In genomic region chr11:4756984-4757788, GRCm38 (mm10) we compare ENCODE assay signal across 20 mouse cellular contexts. TPM values are rescaled to one million over a fixed set of nuclear protein-coding genes. Genes with fewer than 3 reads are reported as not detected.
A peak's percentile ranks its signal among the peaks of the same experiment; 100 is the strongest.
DNase-seq lines count a peak whose midpoint lies in the region; ATAC-seq and TF ChIP-seq lines count a peak whose summit lies in the region.
"Had no signal": no experiment of that assay in that cellular context is flagged by ENCODE, and none has a peak within 500 bp of the region (broad histone marks: within the 10 kb centered on the region; RNA-seq: fewer than 3 reads in every experiment).

No protein-coding gene starts in this region.

- WGBS in lung, embryonic 14.5 days = 31% methylated on average over 11 of the region's 11 CpGs
- 30% methylated on average over 11 of the region's 11 CpGs for WGBS in hindbrain, embryonic 13.5 days
- WGBS in midbrain, embryonic 13.5 days = 78% methylated on average over 11 of the region's 11 CpGs

- no peak for TF ChIP-seq CTCF in lung, embryonic 14.5 days (IDR thresholded peaks at IDR 0.05; ENCODE audit: low read depth)
- TF ChIP-seq CTCF in brain, embryonic 14.5 days (IDR thresholded peaks at IDR 0.05; ENCODE audit: borderline replicate concordance, extremely low read depth, insufficient read depth, insufficient read length) = no peak

- no peak overlapping the region for H3K27ac ChIP-seq in lung, embryonic 14.5 days (ENCODE audit: low read depth)
- H3K27ac ChIP-seq in hindbrain, embryonic 13.5 days = peak overlapping the region; percentile 44; the same call in 1 of the 2 replicates
- no peak overlapping the region for H3K27ac ChIP-seq in midbrain, embryonic 13.5 days
- H3K27ac ChIP-seq: embryonic facial prominence, embryonic 15.5 days; gastrocnemius, adult 2 months; heart, embryonic 10.5 days; hindbrain, embryonic 15.5 days; kidney, postnatal 0 days; stomach, postnatal 0 days had no signal

- no peak overlapping the region for H3K4me3 ChIP-seq in lung, embryonic 14.5 days (ENCODE audit: low read depth, low read length)
- no peak overlapping the region for H3K4me3 ChIP-seq in hindbrain, embryonic 13.5 days
- no peak overlapping the region for H3K4me3 ChIP-seq in midbrain, embryonic 13.5 days (replicated peaks)
- H3K4me3 ChIP-seq: embryonic facial prominence, embryonic 15.5 days; gastrocnemius, adult 2 months; heart, embryonic 10.5 days; hindbrain, embryonic 15.5 days had no signal

- H3K4me2 ChIP-seq in lung, embryonic 14.5 days = no peak overlapping the region
- H3K4me2 ChIP-seq in hindbrain, embryonic 13.5 days = no peak overlapping the region
- no peak overlapping the region for H3K4me2 ChIP-seq in midbrain, embryonic 13.5 days (replicated peaks)
- H3K4me2 ChIP-seq: embryonic facial prominence, embryonic 15.5 days; hindbrain, embryonic 15.5 days had no signal

- no peaks in the 10 kb centered on the region for H3K36me3 ChIP-seq in lung, embryonic 14.5 days (ENCODE audit: insufficient read depth)
- no peaks in the 10 kb centered on the region for H3K36me3 ChIP-seq in hindbrain, embryonic 13.5 days
- no peaks in the 10 kb centered on the region for H3K36me3 ChIP-seq in midbrain, embryonic 13.5 days
- H3K36me3 ChIP-seq: embryonic facial prominence, embryonic 15.5 days; heart, embryonic 10.5 days; hindbrain, embryonic 15.5 days had no signal

- peaks cover 2% of the 10 kb centered on the region; the same call in 1 of the 2 replicates for H3K4me1 ChIP-seq in lung, embryonic 14.5 days (ENCODE audit: insufficient read depth)
- H3K4me1 ChIP-seq in hindbrain, embryonic 13.5 days (replicated peaks) = peaks cover 57% of the 10 kb centered on the region
- peaks cover 34% of the 10 kb centered on the region for H3K4me1 ChIP-seq in midbrain, embryonic 13.5 days (replicated peaks)

- H3K9ac ChIP-seq in lung, embryonic 14.5 days = no peak overlapping the region
- no peak overlapping the region for H3K9ac ChIP-seq in hindbrain, embryonic 13.5 days
- H3K9ac ChIP-seq in midbrain, embryonic 13.5 days (replicated peaks) = no peak overlapping the region
- H3K9ac ChIP-seq: embryonic facial prominence, embryonic 15.5 days; hindbrain, embryonic 15.5 days; liver, postnatal 0 days had no signal

- TF ChIP-seq POLR2A in brain, embryonic 14.5 days (IDR thresholded peaks at IDR 0.05; ENCODE audit: borderline replicate concordance, extremely low read depth, insufficient read depth, insufficient read length, poor library complexity, severe bottlenecking) = no peak

- ATAC-seq in lung, embryonic 14.5 days (ENCODE audit: insufficient read depth) = no peak
- ATAC-seq in hindbrain, embryonic 13.5 days (ENCODE audit: low FRiP score) = no peak
- ATAC-seq in midbrain, embryonic 13.5 days = no peak
- ATAC-seq: intestine, postnatal 0 days; liver, postnatal 0 days had no signal

- 0 out of 2 replicates have a peak, but pooled peaks cover 9% of the 10 kb centered on the region for H3K27me3 ChIP-seq in lung, embryonic 14.5 days (ENCODE audit: insufficient read depth, low read length)
- peaks cover 15% of the 10 kb centered on the region; the same call in 1 of the 2 replicates for H3K27me3 ChIP-seq in hindbrain, embryonic 13.5 days
- H3K27me3 ChIP-seq in midbrain, embryonic 13.5 days = no peaks in the 10 kb centered on the region
- H3K27me3 ChIP-seq: hindbrain, embryonic 15.5 days had no signal

- no peaks in the 10 kb centered on the region for H3K9me3 ChIP-seq in lung, embryonic 14.5 days (ENCODE audit: low read depth, low read length)
- H3K9me3 ChIP-seq in hindbrain, embryonic 13.5 days = no peaks in the 10 kb centered on the region
- no peaks in the 10 kb centered on the region for H3K9me3 ChIP-seq in midbrain, embryonic 13.5 days
- H3K9me3 ChIP-seq: embryonic facial prominence, embryonic 15.5 days; heart, embryonic 10.5 days; hindbrain, embryonic 15.5 days had no signal

- peak; percentile 23 for DNase-seq in lung, embryonic 14.5 days
- no peak for DNase-seq in lung, adult 18-20 months
- peak; percentile 57 for DNase-seq in brain, embryonic 14.5 days (ENCODE audit: low read depth)
- no peak for DNase-seq in testis, postnatal 10 days (ENCODE audit: low spot score)
- no peak for DNase-seq in cerebellum, adult 9-10 months
- DNase-seq: adrenal gland, postnatal 25 days; cerebellum, adult 18-20 months; gastrocnemius, adult 2 months; layer of hippocampus, postnatal 36 days; liver, postnatal 0 days; right cerebral cortex, postnatal 25 days had no signal

RNA-seq across cellular contexts. Expression of gene Cabp7, which starts 10.6 kb away (rescaled TPM):
- 0.17 and 0.18 TPM in 2 replicates for polyA plus RNA-seq in lung, embryonic 14.5 days (2014; fragmentation: Nextera tagmentation; extraction: Ambion mirVana)
- polyA plus RNA-seq in brain, embryonic 14.5 days (2012; rRNA removed) = 5.0 and 5.2 TPM in 2 replicates
- 1.3 and 1.4 TPM in 2 replicates for polyA plus RNA-seq in hindbrain, embryonic 13.5 days (2015; fragmentation: Nextera tagmentation; extraction: Ambion mirVana)
- polyA plus RNA-seq in midbrain, embryonic 13.5 days (2015; fragmentation: Nextera tagmentation; extraction: Ambion mirVana) = 0.69 and 1.0 TPM in 2 replicates
- polyA plus RNA-seq: liver, adult 2 months had no signal

RNA-seq across cellular contexts. Expression of gene Zmat5, which starts 52.7 kb away (rescaled TPM):
- 70.4 and 74.1 TPM in 2 replicates for polyA plus RNA-seq in lung, embryonic 14.5 days (2014; fragmentation: Nextera tagmentation; extraction: Ambion mirVana)
- 40.2 and 57.7 TPM in 2 replicates for polyA plus RNA-seq in brain, embryonic 14.5 days (2012; rRNA removed)
- polyA plus RNA-seq in hindbrain, embryonic 13.5 days (2015; fragmentation: Nextera tagmentation; extraction: Ambion mirVana) = 71.6 and 74.5 TPM in 2 replicates
- 66.9 and 72.9 TPM in 2 replicates for polyA plus RNA-seq in midbrain, embryonic 13.5 days (2015; fragmentation: Nextera tagmentation; extraction: Ambion mirVana)

RNA-seq across cellular contexts. Expression of gene Uqcr10, which starts 53.0 kb away (rescaled TPM):
- polyA plus RNA-seq in lung, embryonic 14.5 days (2014; fragmentation: Nextera tagmentation; extraction: Ambion mirVana) = 736 and 777 TPM in 2 replicates
- polyA plus RNA-seq in brain, embryonic 14.5 days (2012; rRNA removed) = 554 and 676 TPM in 2 replicates
- 541 and 557 TPM in 2 replicates for polyA plus RNA-seq in hindbrain, embryonic 13.5 days (2015; fragmentation: Nextera tagmentation; extraction: Ambion mirVana)
- polyA plus RNA-seq in midbrain, embryonic 13.5 days (2015; fragmentation: Nextera tagmentation; extraction: Ambion mirVana) = 524 and 547 TPM in 2 replicates

Comparison
In these comparisons a context has a peak if more than half of its experiments do, and no peak if none do; other contexts are left out.
1. DNase-seq: peak in lung, embryonic 14.5 days (single experiment) and brain, embryonic 14.5 days (single experiment); none in lung, adult 18-20 months (0 of 2), testis, postnatal 10 days (single experiment) and cerebellum, adult 9-10 months (single experiment).